Mouse (Mus musculus) gastrocnemius, postnatal 25 days (tissue): ENCODE measurements around the gene Mtch1. TPM values are rescaled to one million over a fixed set of nuclear protein-coding genes. Genes with fewer than 3 reads are reported as not detected.
A peak's percentile ranks its signal among the peaks of the same experiment; 100 is the strongest.
"Not testable (repeated sequence)": the region's sequence is repeated elsewhere in the genome, so short reads cannot be mapped to it uniquely, and the experiment has no call there.

Source experiments
- DNase-seq: peaks from one replicate; pipeline ENCODE4 v3.0.0; 2022
- total RNA-seq, 2 experiments: library from RNA; stranded (reverse); gene quantifications; 1 replicate in 1 of 2; 2 replicates in 1 of 2; pipeline ENCODE4 v1.2.3; 2021

Mtch1 gene
- total RNA-seq, 2 experiments from 2014 or later: 104 to 106 TPM

DNA sequence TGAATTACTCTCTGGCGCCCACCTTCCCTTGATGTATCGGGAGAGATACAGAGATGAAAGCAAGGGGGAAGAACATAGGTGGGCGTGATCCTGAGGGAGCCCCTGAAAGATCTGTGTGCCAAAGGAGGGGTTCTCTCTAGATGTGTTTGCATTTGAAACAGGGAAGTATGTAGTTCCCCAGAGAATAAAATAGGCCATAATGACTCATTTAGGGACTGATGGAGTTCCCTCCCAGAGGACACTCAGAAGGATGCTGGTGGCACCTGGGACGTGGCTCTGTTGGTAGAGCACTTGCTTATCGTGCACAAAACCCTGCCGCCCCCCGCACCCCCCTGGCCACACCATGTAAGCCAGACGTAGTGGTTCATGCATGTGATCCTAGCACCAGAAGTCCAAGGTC lies 15.4 kb upstream of the Mtch1 start:
- DNase-seq: no peak

DNA sequence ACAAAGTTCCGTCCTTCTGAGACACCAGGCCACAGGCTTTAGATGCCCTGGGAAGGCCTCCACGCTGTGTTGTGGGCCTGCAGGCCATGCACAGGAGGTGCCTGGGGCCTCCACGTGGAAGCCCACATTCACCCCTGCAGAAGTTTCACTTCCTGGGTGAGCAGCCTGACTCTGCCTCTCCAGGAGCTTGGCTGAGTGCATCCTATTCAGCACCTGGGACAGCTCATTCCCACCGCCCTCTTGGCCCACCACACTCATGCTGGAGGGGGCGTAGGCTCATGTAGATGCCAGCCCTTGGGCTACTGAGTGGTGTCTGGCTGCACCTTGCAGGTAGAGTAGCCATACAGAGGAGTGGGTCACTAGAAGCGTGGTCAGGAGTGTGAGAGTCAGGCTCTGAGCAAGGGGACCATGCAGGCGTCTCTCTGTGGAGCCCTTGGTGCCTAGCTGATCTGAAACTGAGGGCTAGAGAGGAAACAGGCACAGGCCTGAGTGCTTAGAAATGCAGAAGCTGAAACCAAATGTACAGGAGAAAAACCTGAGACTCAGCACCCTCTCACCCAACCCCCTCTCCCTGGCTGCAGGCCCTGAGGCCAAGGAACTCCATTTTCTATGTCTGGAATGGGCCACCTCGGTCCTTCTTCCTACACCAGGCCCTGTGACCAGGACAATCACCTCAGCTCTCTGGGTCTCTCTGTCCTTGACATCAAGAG lies 14.4 kb upstream of the Mtch1 start:
- DNase-seq: peak; percentile 5

DNA sequence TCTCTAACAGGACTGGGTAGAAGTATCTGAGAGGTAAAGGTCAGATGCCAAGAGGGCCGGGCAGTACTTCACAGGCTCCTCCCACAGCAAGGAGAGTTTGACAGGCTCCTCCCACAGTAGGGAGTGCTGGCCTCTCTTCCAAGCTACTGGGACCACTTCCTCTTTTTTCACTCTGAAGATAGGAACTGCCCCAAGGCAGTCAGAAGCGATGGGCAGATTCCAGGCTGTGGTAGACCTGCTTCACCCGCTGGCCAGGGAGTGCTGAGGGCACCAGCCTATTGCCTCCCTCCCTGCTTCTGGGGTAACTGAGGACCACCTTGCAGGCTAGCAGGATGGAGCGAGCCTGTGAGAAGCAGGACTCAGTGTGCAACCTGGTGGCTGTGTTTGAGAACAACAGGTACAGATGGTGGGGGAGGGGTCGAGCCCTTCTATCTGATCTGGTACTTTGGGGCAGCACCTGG lies 13.1 kb upstream of the Mtch1 start, which contains the start of gene Fgd2:
Fgd2 (plus strand) TSS at position 154 of the 461 bp plus-strand sequence.
- peak; percentile 8 for DNase-seq

DNA sequence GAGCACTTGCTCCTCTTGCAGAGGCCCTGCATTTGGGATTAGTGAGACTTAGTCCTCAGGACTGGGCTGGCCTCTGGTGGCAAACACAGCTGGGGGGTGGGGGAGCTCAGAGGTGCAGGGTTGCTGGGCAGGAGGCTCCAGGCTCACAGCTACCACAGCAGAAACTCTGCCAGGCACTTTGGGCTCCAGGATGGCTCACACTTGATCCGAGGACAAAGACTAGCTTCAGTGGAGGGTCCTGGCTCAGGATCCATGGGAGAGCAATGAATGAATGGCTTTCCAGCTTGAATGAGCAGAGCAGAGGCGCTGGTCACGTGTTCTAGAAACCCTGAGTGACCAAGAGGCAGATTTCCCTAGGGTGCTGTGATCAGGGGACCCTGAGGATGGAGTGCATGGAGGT lies 11.2 kb upstream of the Mtch1 start:
- DNase-seq: no peak

DNA sequence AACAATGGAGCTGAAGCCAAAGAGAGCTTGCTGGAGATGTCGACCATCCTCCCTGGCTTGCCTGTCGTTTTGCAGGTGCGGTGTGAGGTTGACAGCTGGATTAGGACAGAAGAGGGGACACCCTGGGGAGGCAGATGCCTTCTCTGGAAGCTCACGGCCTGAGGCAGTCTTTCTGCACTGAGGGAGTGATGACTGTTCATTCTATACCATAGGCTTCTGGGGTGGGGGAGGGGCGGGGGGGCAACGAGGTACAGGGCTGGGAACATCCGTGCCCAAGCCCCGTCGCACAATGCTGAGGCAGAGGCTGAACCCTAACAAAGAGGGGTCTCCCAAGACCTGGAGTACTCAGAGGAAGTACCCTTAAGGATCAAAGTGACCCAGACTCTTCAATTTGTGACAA lies 9.1 kb upstream of the Mtch1 start:
- no peak for DNase-seq

DNA sequence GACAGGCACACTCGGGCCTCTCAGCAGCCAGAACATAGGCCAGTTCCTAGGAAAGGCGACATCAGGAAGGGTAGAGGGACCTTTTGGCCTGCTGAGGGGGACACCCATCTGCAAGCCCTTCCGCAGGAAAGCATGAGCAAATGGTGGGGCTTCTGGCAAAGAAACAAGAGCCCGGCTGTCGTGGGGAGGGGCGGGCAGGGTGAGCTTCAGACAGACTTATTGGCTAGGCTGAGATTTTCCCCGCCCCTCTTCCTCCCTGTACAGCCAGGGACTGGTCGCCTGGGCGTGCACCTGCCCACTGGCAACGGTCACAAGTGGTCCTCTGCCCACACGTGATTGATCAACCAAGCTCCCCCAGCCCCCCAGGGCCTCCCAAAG lies 8.7 kb upstream of the Mtch1 start:
- peak; percentile 82 for DNase-seq

DNA sequence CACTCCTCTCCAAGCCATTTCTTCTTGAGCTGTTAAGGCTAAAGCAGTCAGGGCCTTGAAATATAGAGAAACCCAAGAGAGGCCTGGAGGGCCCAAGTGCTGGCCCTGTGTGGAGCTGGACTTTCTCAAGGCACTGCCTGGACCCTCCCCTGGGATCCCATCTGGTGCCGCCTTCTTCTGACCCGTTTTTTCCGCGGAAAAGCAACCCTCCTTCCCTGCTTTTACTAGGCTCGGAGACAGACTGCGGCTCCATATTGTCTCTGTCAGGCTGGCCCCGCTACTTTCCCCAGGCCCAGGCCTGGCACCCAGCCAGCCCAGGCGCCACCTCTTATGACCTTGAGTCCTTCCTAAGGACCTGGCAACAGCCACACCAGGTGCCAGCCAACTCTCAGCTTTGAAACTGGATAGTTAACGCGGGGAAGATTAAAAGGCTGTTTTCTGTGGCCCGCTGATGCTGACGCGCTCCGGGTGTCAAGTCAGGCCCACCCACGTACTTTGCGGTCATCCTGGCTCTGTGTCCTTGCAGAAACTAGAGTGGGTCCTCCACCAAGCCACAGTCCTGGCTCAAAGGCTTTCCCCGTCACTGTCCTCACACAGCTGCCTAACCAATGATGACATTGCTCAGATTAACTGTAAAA lies 8.2 kb upstream of the Mtch1 start:
- DNase-seq: peak; percentile 77

DNA sequence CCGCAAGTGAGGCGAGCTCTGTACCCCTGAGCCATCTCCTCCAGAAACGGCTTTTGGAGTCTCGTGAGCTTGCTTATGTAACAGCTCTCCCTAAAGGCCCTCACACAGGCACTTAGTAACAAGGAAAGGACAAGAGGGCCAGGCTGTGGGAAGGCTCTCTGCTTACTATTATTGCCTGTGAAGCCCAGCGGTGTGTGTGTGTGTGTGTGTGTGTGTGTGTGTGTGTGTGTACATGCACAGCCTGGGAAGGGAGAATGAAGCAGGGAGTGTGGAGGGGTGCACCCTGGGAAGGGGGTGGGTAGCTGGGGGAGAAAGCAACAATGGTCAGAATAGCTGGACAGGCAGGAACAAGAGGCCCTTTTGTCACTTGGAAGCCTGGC lies 7.7 kb upstream of the Mtch1 start:
- DNase-seq: no peak

DNA sequence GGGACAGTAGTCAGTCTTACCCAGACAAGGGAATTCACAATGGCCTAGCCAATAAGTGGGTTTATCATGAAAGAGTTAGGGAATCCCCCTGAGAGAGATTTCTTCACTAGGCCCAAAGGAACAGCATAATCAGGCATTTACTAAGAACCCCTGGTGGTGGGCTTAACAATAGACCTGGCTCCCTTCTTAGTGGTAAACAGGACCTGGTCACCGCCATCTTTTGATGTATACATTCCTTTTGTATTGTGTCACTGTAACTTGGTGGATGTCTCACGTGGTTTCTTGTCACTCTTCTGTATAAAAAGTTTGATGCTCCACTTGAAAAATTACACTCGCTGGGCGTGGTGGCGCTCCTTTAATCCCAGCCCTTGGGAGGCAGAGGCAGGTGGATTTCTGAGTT lies 3.3 kb upstream of the Mtch1 start:
- DNase-seq: not testable (repeated sequence)

DNA sequence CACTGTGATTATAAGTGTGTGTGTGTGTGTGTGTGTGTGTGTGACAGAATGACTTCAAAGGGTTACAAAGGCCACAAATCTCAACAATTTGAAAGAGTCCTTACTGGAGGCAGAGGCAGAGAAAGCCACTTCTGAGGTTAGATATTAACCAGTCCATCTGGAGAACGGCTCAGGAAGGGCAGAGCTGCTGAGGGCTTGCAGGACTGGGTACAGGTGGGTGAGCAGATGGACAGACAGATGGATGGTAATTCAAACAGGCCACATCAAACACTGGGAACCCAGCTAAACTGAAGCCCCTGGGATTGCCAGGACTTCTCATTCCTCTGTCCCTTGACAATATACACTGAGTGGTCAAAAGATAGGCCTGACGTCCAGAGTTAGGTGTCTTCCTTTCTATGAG lies 1.3 kb upstream of the Mtch1 start:
- DNase-seq: no peak

DNA sequence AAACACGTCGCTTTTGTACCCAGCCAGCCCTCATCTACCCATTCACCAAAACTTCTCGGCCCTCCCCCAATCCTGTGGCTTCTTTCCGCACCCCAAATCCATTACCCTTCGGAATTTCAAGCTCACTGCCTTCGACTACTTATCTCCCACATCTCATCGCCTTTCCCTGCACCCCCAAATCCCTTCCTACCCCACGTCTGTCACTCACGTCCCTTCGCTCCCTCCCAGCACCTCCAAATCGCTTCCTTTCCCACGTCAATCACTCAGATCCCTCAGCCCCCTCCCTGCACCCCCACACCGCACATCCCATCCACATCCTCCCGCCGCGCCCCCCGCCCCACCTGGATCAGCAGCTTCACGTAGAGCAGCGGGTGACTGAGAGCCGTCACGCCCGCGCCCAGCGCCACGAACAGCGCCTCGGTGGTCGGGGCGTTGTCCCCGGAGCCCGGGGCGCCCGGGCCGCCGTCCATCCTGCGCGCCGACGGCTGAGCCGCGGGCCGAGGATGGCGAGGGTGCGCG lies 549 bp downstream of the Mtch1 start:
- no peak for DNase-seq

DNA sequence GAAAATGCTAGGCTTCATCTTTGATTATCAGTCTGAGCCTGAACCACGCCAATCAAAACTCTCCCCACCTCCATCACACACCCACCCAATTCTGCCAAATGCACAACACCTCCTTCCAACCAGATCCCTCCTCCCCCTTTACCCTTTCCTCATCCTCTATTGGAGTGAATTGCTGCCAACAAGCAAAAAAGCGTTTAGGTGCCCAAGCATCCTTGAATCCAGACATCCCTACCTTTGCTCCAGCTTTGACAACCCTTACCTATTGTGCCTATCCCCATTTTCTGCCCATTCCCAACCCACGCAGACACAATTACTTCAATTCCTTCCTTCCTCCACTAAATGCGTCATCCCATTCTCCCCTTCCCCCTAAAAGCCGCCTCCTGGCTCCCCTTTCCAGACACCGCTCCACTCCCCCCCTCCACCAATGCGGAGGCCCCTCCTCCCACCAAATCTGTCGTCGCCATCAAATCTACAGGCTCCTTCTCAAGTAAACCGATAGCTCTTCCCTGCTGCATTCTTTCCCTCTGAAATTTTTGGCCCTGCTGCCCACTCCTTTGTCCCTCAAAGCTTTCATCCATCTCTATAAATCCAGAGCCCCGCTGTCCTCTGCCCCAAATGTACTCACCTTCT lies 1.1 kb downstream of the Mtch1 start:
- no peak for DNase-seq

DNA sequence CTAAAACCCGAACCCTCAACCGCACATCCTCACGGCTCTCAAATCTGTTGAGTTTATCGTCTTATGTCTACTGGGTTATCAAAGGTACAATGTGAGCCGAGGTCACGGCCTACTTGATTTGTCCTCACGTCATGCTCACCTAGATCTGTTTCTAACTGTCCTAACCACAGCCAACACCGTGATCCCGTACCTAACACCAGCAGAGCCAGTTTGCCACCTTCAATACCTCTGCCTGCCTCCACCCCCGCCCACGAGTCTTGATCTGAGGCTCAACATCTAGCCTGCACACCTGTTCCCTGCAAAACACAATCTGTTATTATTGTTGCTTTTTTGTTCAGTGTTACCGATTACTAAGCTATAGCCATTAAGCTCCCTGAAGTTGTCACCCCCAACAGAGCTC lies 2.5 kb downstream of the Mtch1 start:
- DNase-seq: no peak

DNA sequence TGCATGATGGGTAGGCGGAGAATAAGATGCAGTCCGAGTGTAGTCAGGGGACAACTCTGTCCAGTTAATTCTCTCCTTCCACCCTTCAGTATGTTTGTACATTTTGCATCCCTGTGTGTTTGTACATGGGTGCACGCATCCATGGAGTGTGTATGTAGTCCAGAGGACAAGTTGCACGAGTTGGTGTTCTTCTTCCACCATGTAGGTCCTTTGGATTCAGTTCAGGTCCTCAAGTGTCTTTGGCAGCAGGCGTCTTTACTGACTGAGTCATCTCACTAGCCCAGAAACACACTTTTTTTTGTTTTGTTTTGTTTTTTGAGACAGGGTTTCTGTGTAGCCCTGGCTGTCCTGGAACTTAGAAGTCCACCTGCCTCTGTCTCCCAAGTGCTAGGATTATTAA lies 4.5 kb downstream of the Mtch1 start:
- no peak for DNase-seq

DNA sequence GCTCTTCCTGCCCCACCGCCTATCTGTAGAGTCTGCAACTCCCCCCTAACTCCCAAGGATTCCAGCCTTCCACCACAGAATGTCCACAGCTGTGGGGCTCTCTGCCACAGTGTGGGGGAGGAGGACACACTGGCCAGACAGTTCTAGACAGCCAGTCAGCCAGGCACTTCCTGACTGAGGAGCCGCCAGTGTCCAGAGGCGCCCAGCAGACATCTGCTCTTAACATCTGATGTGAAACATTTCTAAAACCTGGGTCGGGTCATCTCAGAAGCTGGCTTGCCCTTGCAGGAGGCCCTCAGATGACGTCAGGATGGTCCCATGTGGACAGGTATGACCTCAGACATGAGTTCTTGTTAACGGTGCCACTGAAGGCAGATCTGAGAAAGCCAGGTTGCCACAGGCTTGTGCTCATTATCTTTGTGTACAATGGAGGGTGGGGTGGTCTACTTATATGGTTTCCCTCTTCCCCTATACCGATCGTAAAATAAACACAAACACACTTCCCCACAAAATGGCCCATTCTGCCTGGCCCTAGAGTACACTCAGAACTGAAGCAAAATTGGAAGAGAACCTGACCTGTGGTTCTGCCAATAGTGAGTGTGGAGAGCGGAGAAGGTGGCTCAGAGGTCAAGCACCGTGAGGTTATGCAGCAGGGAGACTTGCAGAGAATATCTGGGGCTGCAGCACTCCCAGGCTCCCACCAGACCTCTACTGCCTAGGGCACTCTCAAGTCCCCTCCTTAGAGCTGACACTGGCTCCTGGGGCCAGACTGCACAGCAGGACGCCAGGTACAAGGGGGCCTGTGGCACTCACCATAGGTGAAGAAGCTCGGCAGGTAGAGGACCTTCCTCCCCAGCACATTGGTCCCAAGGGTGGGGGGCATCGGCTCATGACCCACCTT lies 5.5 kb downstream of the Mtch1 start:
- DNase-seq: peak; percentile 81

DNA sequence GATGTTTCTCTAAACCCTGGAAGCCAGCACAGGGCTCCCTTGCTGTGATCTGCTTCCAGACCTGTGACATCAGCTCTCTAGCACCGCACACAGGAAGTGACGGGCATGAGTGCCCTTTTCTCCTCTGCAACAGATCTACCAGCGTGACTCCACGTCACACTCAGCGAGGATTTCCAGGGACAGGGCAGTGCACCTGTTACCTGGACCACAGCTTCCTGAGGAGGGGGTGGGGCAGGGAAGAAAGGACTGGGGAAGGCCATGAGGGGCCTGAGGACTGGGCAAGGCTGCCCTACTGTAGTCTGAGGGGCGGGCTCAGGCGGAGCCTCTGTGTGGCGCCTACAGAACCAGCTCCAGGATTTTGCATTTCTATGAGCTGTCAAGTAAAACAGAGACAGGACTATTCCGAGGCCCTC lies 6.1 kb downstream of the Mtch1 start:
- peak; percentile 50 for DNase-seq

DNA sequence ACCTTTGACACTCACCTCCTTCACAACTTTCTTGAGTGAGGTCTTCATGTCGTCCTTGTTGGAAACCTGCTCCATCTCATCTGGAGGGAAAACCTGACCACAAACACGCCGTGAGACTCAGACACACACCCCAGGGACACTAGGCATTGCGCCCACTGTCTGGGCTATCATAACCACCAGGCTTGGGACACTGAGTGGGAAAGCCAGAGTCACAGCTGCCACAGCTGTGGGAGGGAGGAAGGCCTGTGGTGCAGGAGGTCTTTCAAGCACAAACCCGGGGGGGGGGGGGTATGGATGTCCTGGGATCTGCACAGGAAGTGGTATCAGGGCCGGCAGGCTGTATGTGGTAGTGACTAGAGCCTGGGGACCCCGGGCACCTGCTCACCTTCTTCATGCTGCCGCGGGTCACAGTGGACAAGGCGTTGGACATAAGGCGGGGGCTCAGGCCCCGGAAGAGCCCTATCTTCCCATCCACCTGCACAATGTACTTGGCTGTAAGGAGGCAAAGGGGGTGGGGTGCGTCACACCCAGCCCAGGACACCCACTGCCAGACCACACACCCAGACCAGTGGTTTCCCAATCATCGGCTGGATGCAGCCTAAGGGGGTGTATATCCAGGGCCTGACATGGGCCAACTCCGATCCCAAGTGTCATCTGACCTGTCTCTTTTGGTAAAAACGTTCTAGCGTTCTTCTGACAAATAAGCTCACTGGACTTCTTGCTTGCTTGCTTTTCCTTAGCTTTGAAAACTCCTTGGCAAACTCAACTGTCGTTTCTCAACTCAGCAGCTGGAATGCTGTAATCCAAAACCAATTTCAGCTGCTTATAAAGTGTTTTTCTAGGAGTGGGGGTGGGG lies 7.1 kb downstream of the Mtch1 start:
- DNase-seq: peak; percentile 75

DNA sequence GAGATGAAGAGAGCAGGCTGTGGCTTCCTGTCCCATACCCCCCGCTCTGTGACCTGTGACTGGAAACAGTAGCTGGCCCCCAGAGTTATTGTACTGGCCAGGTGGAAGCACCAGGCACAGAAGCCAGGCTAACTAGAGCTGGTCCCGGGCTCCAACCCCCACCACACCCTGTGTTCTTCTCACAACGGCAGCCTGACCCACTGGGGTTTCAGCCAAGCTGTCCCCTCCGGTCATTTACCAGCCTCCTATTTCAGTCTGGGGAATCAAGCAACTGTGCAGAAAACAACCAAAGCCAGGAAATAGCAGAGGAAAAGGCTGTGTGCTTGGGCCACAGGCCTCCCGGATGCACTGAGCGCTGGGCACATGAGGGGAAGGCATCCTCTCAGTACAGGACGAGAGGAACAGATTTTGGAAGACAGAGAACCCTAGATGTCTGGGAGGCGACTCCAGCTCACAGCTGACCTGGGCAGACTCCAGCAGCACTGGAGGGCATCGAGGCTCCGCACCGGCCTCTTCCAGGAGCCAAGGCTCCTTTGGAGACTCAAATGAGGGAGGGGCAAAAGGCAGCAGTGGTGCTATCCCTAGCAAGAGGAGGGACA lies 8.5 kb downstream of the Mtch1 start:
- DNase-seq: peak; percentile 59

DNA sequence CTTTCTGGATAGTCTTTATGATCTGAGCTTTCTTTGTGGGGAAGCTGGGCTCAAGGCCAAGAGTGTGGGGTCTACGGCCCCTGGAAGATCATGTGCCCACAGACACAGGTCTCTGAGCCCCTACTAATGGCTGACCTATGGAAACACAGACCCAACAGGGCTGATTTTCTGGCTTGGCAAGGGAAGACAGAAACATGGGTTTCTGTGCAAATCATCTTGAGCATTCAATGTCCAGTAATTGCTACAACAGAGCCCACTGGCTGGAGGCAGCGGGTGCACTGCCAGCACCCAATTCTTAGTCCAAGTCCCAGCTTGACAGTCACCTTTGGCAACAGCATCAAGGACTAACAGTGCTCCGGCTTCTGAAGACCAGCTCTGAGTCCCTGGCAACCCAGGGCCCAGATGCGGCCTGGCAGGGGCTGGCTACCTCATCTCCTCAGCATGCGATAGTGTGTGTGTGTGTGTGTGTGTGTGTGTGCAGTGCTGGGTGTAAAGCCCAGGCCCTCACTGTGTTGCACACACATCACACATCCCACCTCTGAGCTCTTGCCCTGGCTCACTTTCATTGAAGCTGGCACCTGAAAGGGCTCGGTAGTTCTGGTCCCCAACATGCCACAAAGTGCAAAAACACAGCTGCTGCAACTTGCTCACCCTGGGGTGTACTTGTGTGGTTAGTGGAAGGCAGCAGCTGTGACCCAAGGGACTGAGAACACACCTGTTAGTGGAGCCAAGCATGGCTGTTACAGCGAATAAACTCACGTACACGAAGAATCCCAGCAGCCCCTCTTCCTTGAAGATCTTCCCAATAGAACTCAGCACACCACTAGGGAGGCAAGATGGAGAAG lies 9.5 kb downstream of the Mtch1 start:
- DNase-seq: peak; percentile 67
